Mouse (Mus musculus) liver, adult (tissue): ENCODE measurements around the gene Pdss2.

Experiments used
- GATA4 ChIP-seq: IDR thresholded peaks from 2 replicates; pipeline ENCODE4 v1.6.1; 2014; ENCODE audit warnings: mild to moderate bottlenecking, low read length; ENCODE audit not compliant: insufficient replicate concordance

The Pdss2 gene

GRCm38 (mm10) chr10:43322446-43323178 is 101.3 kb downstream of the Pdss2 start:
- no peak for TF ChIP-seq GATA4

DNA sequence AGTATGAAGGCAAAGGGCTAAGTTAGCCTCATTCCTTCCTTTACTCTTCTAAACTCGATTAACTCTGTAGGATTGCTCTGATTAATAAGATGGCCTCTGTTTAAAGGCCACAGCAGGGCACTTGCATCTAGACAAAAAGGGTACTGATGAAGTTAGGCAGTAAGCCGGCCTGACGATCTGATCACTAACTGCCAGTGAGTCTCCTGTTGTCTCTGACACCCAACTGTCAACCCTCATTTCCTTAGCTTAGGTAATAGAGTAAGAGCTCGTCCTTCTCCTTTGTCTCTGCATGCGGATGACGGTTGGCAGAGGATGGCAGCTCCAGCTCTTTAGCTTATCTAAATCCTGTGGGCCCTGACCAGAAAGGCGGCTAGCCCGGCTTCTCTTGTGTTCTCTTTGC is 102.1 kb downstream of the Pdss2 start:
- no peak for TF ChIP-seq GATA4

DNA sequence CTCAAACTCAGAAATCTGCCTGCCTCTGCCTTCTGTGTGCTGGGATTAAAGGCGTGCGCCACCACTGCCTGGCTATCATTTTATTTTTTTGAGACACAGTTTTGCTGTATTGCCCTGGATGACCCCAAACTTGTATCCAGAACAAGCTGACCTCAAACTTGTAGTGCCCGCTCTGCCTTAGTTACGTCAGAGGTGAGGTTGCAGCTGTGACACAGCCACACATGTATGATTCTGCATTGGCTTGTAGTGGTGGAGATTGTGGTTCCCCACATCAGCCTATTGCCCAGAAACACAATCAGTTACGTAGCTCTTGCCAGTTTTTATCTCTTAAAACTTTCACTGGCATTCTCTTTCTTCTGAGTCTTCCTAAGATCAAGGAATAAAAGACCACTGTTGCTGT is 108.5 kb downstream of the Pdss2 start:
- no peak for TF ChIP-seq GATA4

GRCm38 (mm10) chr10:43330691-43331090 is 109.4 kb downstream of the Pdss2 start:
- TF ChIP-seq GATA4 = no peak

- no peak for TF ChIP-seq GATA4
Measured at GRCm38 (mm10) chr10:43331931-43332701, 110.8 kb downstream of the Pdss2 start.

DNA sequence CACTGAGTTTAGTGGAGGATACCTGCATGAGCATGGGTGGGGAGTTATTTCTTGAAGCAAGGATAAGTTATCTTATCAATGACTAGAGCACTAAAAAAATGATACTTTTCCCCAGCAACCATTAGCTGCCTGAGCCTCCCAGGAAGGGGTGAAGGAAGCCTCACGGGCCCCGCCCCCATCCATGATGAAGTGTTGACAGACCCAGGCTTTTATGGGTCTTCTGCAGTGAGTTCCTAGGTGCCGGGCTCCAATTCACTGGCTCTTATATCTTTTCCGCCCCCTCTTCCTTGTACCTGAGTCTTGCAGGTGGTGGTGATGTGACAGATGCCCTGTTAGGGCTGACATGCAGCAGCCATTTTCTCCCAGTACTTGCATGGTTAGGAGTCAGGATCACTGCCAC is 114.6 kb downstream of the Pdss2 start:
- TF ChIP-seq GATA4 = no peak

- no peak for TF ChIP-seq GATA4
Measured at GRCm38 (mm10) chr10:43337110-43337509, 115.8 kb downstream of the Pdss2 start.

DNA sequence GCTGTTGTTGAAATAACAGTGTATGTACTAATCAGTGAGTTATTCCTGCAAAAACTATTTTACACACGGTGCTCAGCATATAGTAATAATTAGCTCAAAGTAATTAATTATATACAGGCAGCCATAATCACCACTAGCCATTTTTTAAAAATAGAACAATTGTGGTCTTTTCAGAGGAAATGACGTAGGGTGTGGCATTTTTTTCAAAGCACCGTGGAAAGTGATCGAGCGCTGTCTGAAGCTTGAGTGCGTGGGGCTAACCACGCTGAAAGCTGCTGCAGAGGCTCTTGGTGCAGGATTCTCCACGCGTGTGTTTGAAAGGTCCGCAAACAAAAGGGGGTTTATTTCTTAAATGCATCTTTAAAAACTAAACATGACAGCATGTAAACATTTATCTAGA is 118.5 kb downstream of the Pdss2 start:
- TF ChIP-seq GATA4 = no peak

GRCm38 (mm10) chr10:43349718-43350117 is 128.4 kb downstream of the Pdss2 start:
- TF ChIP-seq GATA4 = no peak

DNA sequence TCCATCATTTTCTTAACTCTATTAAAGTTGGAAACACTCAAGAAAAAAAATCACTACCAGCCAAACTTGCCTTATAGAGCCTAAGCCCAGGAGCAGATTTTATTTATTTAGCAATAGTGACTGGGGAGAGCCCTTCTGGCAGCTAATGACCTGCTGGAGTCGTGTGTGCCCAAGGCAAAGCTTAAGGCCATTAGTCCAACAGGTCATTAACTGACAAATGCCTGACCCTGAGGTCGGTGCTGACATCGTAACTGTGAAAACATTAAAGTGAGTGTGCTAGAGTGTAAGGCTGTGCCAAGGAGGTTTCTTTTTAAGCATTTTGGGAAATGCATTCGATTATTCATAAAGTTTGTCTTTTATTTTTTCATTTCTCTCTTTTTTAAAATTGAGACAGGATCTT is 136.6 kb downstream of the Pdss2 start:
- no peak for TF ChIP-seq GATA4

- TF ChIP-seq GATA4 = no peak
Measured at GRCm38 (mm10) chr10:43362947-43363346, 141.7 kb downstream of the Pdss2 start.

GRCm38 (mm10) chr10:43363431-43363851 is 142.2 kb downstream of the Pdss2 start:
- no peak for TF ChIP-seq GATA4

GRCm38 (mm10) chr10:43365909-43366308 is 144.6 kb downstream of the Pdss2 start:
- TF ChIP-seq GATA4 = no peak

GRCm38 (mm10) chr10:43368611-43369010 is 147.3 kb downstream of the Pdss2 start:
- no peak for TF ChIP-seq GATA4

DNA sequence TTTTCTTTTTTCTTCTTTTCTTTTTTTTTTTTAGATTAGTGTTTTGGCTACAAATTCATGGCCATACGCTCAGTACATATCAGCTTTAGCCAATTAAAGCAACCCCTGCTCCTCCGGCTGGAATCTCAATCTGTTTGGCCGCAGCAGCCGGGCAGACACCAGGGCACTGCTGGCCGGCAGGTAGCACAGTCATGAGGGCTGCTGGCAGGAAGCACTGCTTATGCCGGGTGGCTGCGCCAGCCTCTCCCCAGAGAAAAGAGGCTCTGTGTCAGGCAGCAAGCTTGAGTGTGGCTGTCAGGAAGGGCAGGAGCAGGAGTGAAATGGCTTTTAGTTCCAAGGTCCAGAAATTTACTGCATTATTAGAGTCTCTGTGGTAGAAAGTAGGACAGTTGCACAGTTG is 151.0 kb downstream of the Pdss2 start:
- TF ChIP-seq GATA4 = no peak

DNA sequence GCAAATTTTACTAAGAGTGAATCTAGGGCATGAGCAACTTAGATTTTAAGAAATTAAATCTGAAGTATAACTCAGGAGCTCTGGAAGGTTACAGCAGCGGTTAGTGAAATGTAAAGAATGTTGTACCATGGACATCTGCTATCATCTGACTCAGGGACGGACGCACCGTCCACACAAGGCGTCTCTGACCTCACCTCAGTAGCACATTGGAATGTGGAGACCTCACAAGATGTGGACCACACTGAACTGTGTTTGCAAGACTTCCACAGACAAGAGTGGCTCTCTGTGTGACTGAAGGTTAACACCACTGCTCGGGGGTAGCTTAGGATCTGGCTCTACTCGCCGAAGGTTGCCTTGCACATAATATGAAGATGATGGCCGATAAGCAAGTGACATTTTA is 151.7 kb downstream of the Pdss2 start:
- no peak for TF ChIP-seq GATA4
